Mouse (Mus musculus): ENCODE results near the gene Cpa3. TPM values are rescaled to one million over a fixed set of nuclear protein-coding genes. Genes with fewer than 3 reads are reported as not detected.

The Cpa3 gene
- polyA plus RNA-seq, 1 experiment from 2014 or later: 5.9 TPM

DNA sequence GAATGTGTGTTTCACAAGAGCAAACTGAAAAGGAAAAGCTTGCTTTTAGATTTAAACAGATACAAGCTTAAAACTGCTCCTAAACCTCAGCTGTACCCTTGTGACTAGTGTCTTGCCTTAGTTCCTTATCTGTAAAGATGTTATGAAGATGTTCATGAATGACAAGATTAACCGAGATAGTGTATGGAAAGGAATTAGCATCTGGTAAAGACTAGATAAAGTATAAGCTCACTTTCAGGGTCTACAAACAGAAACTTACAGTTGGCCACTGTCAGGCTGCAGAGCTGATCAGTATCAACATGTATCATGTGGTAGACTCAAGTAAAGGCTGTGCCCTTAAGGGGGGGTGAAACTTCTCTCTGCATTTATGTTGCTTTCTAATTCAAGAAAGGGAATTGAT is 1.9 kb upstream of the Cpa3 start:
- DNase-seq (ENCODE audit: low spot score) (no peak), ATAC-seq (no peak)
- H3K4me3 ChIP-seq (ENCODE audit: low read depth, low read length): no peak overlapping the region
- H3K27me3 ChIP-seq (replicated peaks; ENCODE audit: insufficient read depth, low read length): no peaks in the 10 kb centered on the region
- 53% methylated on average over 1 of the region's 1 CpGs for WGBS
- H3K36me3 ChIP-seq (ENCODE audit: insufficient read depth, low read length): no peaks in the 10 kb centered on the region
- no peak overlapping the region for H3K4me2 ChIP-seq (replicated peaks; ENCODE audit: low read depth, low read length)
- no peak overlapping the region for H3K27ac ChIP-seq (ENCODE audit: low read length)
- H3K9ac ChIP-seq (replicated peaks; ENCODE audit: low read depth): no peak overlapping the region
- TF ChIP-seq CTCF (IDR thresholded peaks at IDR 0.05): no peak
- TF ChIP-seq EP300 (IDR thresholded peaks at IDR 0.05): no peak
- H3K4me1 ChIP-seq (ENCODE audit: insufficient read depth, low read depth, low read length): no peaks in the 10 kb centered on the region
- no peaks in the 10 kb centered on the region for H3K9me3 ChIP-seq (ENCODE audit: low read length)

DNA sequence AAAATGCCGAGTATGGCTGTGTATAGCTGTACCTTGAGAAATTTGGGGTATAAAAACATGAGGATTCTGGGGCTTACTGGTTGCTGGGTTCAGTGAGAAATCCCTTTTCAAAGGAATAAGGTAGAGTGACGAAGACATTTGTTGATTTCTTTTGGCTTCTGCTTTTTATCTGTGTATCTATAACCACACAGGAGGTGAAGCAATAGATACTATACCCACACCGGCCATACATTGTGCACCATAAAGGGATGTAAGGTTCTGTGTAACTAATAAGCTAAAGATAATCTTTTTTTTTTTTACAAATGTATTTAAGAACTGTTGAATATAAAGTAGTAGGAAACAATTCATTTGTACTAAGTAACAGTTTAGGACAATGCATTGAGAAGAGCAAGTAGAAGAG is 2.2 kb downstream of the Cpa3 start:
- Histone ChIP-seq H3K27me3 (replicated peaks; ENCODE audit: insufficient read depth, low read length) (no peaks in the 10 kb centered on the region), H3K4me1 (ENCODE audit: insufficient read depth, low read depth, low read length) (no peaks in the 10 kb centered on the region), H3K27ac (ENCODE audit: low read length) (no peak overlapping the region), H3K4me3 (ENCODE audit: low read depth, low read length) (no peak overlapping the region), H3K9me3 (ENCODE audit: low read length) (no peaks in the 10 kb centered on the region), H3K9ac (replicated peaks; ENCODE audit: low read depth) (no peak overlapping the region), H3K36me3 (ENCODE audit: insufficient read depth, low read length) (no peaks in the 10 kb centered on the region), H3K4me2 (replicated peaks; ENCODE audit: low read depth, low read length) (no peak overlapping the region)
- ATAC-seq: no peak
- WGBS: 85% methylated on average over 3 of the region's 3 CpGs
- DNase-seq (ENCODE audit: low spot score): no peak
- TF ChIP-seq EP300 (IDR thresholded peaks at IDR 0.05): no peak
- no peak for TF ChIP-seq CTCF (IDR thresholded peaks at IDR 0.05)

DNA sequence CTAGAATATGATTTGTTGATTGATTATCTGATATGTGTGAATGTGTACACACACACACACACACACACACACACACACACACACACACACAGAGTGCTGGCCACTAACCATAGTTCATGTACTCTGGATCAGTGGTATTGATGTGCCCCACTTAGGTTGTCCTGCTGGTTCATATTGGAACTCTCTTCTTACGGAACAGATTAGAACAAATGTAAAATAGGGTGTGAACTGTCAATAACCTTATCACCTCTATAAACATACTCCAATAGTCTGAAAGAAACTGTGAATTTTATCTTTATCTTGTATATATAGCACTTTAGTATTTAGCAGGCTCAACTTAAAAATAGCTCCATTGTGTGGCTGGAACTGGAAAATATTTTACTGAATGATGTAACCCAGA is 5.0 kb downstream of the Cpa3 start:
- no peak for ATAC-seq
- Histone ChIP-seq H3K27me3 (replicated peaks; ENCODE audit: insufficient read depth, low read length) (no peaks in the 10 kb centered on the region), H3K36me3 (ENCODE audit: insufficient read depth, low read length) (no peaks in the 10 kb centered on the region), H3K4me1 (ENCODE audit: insufficient read depth, low read depth, low read length) (no peaks in the 10 kb centered on the region), H3K4me3 (ENCODE audit: low read depth, low read length) (no peak overlapping the region), H3K9me3 (ENCODE audit: low read length) (no peaks in the 10 kb centered on the region), H3K9ac (replicated peaks; ENCODE audit: low read depth) (no peak overlapping the region), H3K4me2 (replicated peaks; ENCODE audit: low read depth, low read length) (no peak overlapping the region), H3K27ac (ENCODE audit: low read length) (no peak overlapping the region)
- WGBS: 33% methylated on average over 1 of the region's 1 CpGs
- TF ChIP-seq CTCF (IDR thresholded peaks at IDR 0.05) (no peak), EP300 (IDR thresholded peaks at IDR 0.05) (no peak)
- DNase-seq (ENCODE audit: low spot score): no peak

DNA sequence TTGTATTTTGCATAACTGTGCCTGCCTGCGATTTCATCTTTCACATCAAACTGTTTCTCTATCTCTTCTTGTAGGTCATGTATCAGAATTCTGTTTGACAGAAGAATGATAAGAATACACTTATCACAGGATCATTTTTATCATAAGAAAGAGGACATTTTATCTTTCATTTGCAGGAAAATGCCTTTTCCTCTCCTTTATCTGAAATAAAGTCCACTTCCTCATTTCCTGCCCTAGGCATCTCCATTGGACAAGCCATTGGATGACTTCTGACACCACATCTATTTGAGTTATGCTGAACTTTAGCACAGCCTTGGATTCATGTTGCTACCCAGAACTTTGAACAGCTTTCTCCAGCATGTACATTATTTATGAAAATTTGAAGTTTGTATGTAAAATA is 13.0 kb downstream of the Cpa3 start:
- H3K27me3 ChIP-seq (replicated peaks; ENCODE audit: insufficient read depth, low read length): no peaks in the 10 kb centered on the region
- H3K4me3 ChIP-seq (ENCODE audit: low read depth, low read length): no peak overlapping the region
- TF ChIP-seq CTCF (IDR thresholded peaks at IDR 0.05): no peak
- no peak for TF ChIP-seq EP300 (IDR thresholded peaks at IDR 0.05)
- no peak overlapping the region for H3K4me2 ChIP-seq (replicated peaks; ENCODE audit: low read depth, low read length)
- DNase-seq (ENCODE audit: low spot score) (no peak), ATAC-seq (no peak)
- H3K4me1 ChIP-seq (ENCODE audit: insufficient read depth, low read depth, low read length): no peaks in the 10 kb centered on the region
- H3K27ac ChIP-seq (ENCODE audit: low read length): no peak overlapping the region
- H3K9me3 ChIP-seq (ENCODE audit: low read length): no peaks in the 10 kb centered on the region
- 70% methylated on average over 1 of the region's 1 CpGs for WGBS
- H3K9ac ChIP-seq (replicated peaks; ENCODE audit: low read depth): no peak overlapping the region
- H3K36me3 ChIP-seq (ENCODE audit: insufficient read depth, low read length): no peaks in the 10 kb centered on the region

DNA sequence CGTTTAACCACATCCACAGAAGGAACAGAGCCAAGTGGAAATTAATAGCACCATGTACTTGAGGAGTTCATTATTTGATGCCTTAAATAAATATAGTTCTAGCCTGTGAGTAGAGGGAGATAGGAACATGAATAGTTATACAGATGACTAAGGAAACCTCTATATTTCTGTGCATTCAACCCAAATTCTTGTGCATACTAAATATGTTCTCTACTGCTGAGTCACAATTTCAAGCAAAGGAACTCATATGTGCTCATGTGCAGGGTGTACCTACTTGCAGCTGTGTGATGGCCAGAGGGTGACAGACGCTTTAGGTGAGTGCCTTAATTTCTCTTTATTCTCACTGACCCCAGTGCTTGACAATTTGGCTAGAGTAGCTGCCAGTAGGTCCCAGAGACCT is 16.6 kb downstream of the Cpa3 start:
- H3K27ac ChIP-seq (ENCODE audit: low read length): no peak overlapping the region
- no peak for ATAC-seq
- WGBS: 59% methylated on average over 2 of the region's 2 CpGs
- no peaks in the 10 kb centered on the region for H3K27me3 ChIP-seq (replicated peaks; ENCODE audit: insufficient read depth, low read length)
- DNase-seq (ENCODE audit: low spot score): no peak
- H3K4me2 ChIP-seq (replicated peaks; ENCODE audit: low read depth, low read length): no peak overlapping the region
- TF ChIP-seq CTCF (IDR thresholded peaks at IDR 0.05) (no peak), EP300 (IDR thresholded peaks at IDR 0.05) (no peak)
- no peak overlapping the region for H3K4me3 ChIP-seq (ENCODE audit: low read depth, low read length)
- H3K36me3 ChIP-seq (ENCODE audit: insufficient read depth, low read length): no peaks in the 10 kb centered on the region
- H3K9ac ChIP-seq (replicated peaks; ENCODE audit: low read depth): no peak overlapping the region
- H3K4me1 ChIP-seq (ENCODE audit: insufficient read depth, low read depth, low read length): no peaks in the 10 kb centered on the region
- H3K9me3 ChIP-seq (ENCODE audit: low read length): no peaks in the 10 kb centered on the region

DNA sequence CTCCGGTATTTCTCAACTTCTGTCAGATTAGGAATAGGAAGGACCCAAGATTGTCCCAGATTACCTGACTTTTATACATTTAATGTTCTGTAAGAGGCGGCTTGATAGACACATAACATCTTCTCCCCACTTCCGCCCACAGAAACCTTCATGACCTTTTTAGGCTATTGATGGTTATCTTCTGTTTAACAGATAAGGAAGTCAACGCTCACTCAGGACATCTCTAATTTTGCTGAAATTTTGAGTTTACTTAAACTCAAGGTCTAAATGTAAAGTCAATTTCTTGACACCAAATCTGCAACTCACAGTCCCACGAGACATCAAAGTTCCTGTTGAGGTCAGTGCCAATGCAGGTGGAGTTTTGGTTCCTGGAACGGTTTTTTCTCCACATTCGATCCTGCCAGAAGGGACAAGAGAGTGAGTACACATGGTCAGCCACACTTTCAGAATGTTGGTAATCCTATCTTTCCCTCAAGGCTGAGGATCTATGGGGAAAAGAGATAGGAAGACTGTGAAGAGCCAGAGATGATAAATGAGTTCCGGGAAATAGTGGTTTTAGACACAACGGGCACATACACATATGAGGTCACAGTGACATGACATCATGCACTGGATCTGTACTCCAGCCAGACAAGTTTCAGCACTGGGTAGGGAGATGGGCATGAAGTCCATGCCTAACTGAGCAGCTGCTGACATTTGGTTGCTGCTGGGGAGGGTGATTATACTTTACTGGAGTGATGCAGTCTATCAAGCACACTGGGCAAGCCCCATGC is 18.9 kb downstream of the Cpa3 start:
- Histone ChIP-seq H3K4me3 (ENCODE audit: low read depth, low read length) (no peak overlapping the region), H3K9me3 (ENCODE audit: low read length) (no peaks in the 10 kb centered on the region), H3K4me2 (replicated peaks; ENCODE audit: low read depth, low read length) (no peak overlapping the region), H3K27me3 (replicated peaks; ENCODE audit: insufficient read depth, low read length) (no peaks in the 10 kb centered on the region), H3K4me1 (ENCODE audit: insufficient read depth, low read depth, low read length) (no peaks in the 10 kb centered on the region), H3K9ac (replicated peaks; ENCODE audit: low read depth) (no peak overlapping the region), H3K36me3 (ENCODE audit: insufficient read depth, low read length) (no peaks in the 10 kb centered on the region), H3K27ac (ENCODE audit: low read length) (no peak overlapping the region)
- ATAC-seq (no peak), DNase-seq (ENCODE audit: low spot score) (no peak)
- TF ChIP-seq EP300 (IDR thresholded peaks at IDR 0.05) (no peak), CTCF (IDR thresholded peaks at IDR 0.05) (no peak)
- 74% methylated on average over 9 of the region's 9 CpGs for WGBS

All from lung, postnatal 0 days (tissue).